ENCODE assay signal across 15 mouse cellular contexts in genomic region chr3:86759383-86759782, GRCm38 (mm10).
DNase-seq lines count a peak whose midpoint lies in the region; ATAC-seq and TF ChIP-seq lines count a peak whose summit lies in the region.
"Had no signal": no experiment of that assay in that cellular context is flagged by ENCODE, and none has a peak within 500 bp of the region (broad histone marks: within the 10 kb centered on the region; RNA-seq: fewer than 3 reads in every experiment).

No protein-coding gene starts in this region.

- peaks cover 12% of the 10 kb centered on the region for H3K4me1 ChIP-seq in hindbrain, embryonic 14.5 days (replicated peaks; ENCODE audit: control insufficient read depth, insufficient read depth, low read length)
- peaks cover 7% of the 10 kb centered on the region; the same call in 1 of the 2 replicates for H3K4me1 ChIP-seq in hindbrain, embryonic 10.5 days (replicated peaks)
- peaks cover 9% of the 10 kb centered on the region; the same call in 1 of the 2 replicates for H3K4me1 ChIP-seq in hindbrain, embryonic 15.5 days (replicated peaks)
- peaks cover 13% of the 10 kb centered on the region for H3K4me1 ChIP-seq in midbrain, embryonic 13.5 days (replicated peaks)
- H3K4me1 ChIP-seq in small intestine, adult 2 months (ENCODE audit: control insufficient read depth, insufficient read depth, insufficient read length, low read length) = no peaks in the 10 kb centered on the region
- H3K4me1 ChIP-seq: forebrain, embryonic 13.5 days; liver, embryonic 13.5 days had no signal

- WGBS in hindbrain, embryonic 14.5 days = 69% methylated on average over 1 of the region's 1 CpGs
- 78% methylated on average over 1 of the region's 1 CpGs for WGBS in hindbrain, embryonic 10.5 days
- 59% methylated on average over 1 of the region's 1 CpGs for WGBS in hindbrain, embryonic 15.5 days
- WGBS in midbrain, embryonic 13.5 days = 46% methylated on average over 1 of the region's 1 CpGs
- 76% methylated on average over 1 of the region's 1 CpGs for WGBS in small intestine, adult 2 months

- TF ChIP-seq POLR2A in small intestine, adult 2 months (IDR thresholded peaks at IDR 0.05; ENCODE audit: low read depth, low read length) = no peak

- no peak for ATAC-seq in hindbrain, embryonic 14.5 days (ENCODE audit: low FRiP score)
- no peak for ATAC-seq in hindbrain, embryonic 15.5 days (ENCODE audit: low FRiP score, low read depth)
- no peak for ATAC-seq in midbrain, embryonic 13.5 days
- ATAC-seq: forebrain, embryonic 13.5 days had no signal

- peak overlapping the region; percentile 35; the same call in 1 of the 2 replicates for H3K9ac ChIP-seq in hindbrain, embryonic 14.5 days
- H3K9ac ChIP-seq in hindbrain, embryonic 15.5 days = no peak overlapping the region
- H3K9ac ChIP-seq in midbrain, embryonic 13.5 days (replicated peaks) = peak overlapping the region; percentile 36; the same call in 1 of the 2 replicates
- H3K9ac ChIP-seq: forebrain, embryonic 13.5 days; liver, embryonic 13.5 days had no signal

- H3K4me3 ChIP-seq in hindbrain, embryonic 14.5 days (replicated peaks; ENCODE audit: low read length) = no peak overlapping the region
- no peak overlapping the region for H3K4me3 ChIP-seq in hindbrain, embryonic 10.5 days
- H3K4me3 ChIP-seq in hindbrain, embryonic 15.5 days = no peak overlapping the region
- 0 out of 2 replicates have a peak overlapping the region, but pooled peaks have one; percentile 4 for H3K4me3 ChIP-seq in midbrain, embryonic 13.5 days (replicated peaks)
- H3K4me3 ChIP-seq in small intestine, adult 2 months (ENCODE audit: low read depth, low read length) = no peak overlapping the region
- H3K4me3 ChIP-seq: forebrain, embryonic 13.5 days; liver, embryonic 13.5 days had no signal

- no peaks in the 10 kb centered on the region for H3K9me3 ChIP-seq in hindbrain, embryonic 14.5 days (ENCODE audit: control insufficient read depth, low read length)
- H3K9me3 ChIP-seq in hindbrain, embryonic 10.5 days = no peaks in the 10 kb centered on the region
- no peaks in the 10 kb centered on the region for H3K9me3 ChIP-seq in hindbrain, embryonic 15.5 days
- no peaks in the 10 kb centered on the region for H3K9me3 ChIP-seq in midbrain, embryonic 13.5 days
- H3K9me3 ChIP-seq: forebrain, embryonic 13.5 days; liver, embryonic 13.5 days had no signal

- H3K36me3 ChIP-seq in hindbrain, embryonic 14.5 days (replicated peaks; ENCODE audit: control insufficient read depth, insufficient read depth) = no peaks in the 10 kb centered on the region
- no peaks in the 10 kb centered on the region for H3K36me3 ChIP-seq in hindbrain, embryonic 10.5 days
- no peaks in the 10 kb centered on the region for H3K36me3 ChIP-seq in hindbrain, embryonic 15.5 days
- H3K36me3 ChIP-seq in midbrain, embryonic 13.5 days = no peaks in the 10 kb centered on the region
- H3K36me3 ChIP-seq in small intestine, adult 2 months (ENCODE audit: control insufficient read depth, insufficient read depth, low read length) = peaks cover 7% of the 10 kb centered on the region
- H3K36me3 ChIP-seq: liver, embryonic 13.5 days had no signal

- TF ChIP-seq CTCF in small intestine, adult 2 months (IDR thresholded peaks at IDR 0.05; ENCODE audit: extremely low read depth, insufficient read length, insufficient replicate concordance, low read depth, low read length) = no peak

- no peaks in the 10 kb centered on the region for H3K27me3 ChIP-seq in hindbrain, embryonic 14.5 days (ENCODE audit: control insufficient read depth, insufficient read depth, low read length)
- no peaks in the 10 kb centered on the region for H3K27me3 ChIP-seq in hindbrain, embryonic 10.5 days (ENCODE audit: insufficient read depth, poor library complexity, severe bottlenecking)
- no peaks in the 10 kb centered on the region for H3K27me3 ChIP-seq in hindbrain, embryonic 15.5 days
- H3K27me3 ChIP-seq in midbrain, embryonic 13.5 days = no peaks in the 10 kb centered on the region
- H3K27me3 ChIP-seq in small intestine, adult 2 months (ENCODE audit: control insufficient read depth, insufficient read depth, low read length) = no peaks in the 10 kb centered on the region
- H3K27me3 ChIP-seq: forebrain, embryonic 13.5 days; liver, embryonic 13.5 days had no signal

- H3K4me2 ChIP-seq in hindbrain, embryonic 14.5 days (replicated peaks) = peak overlapping the region; percentile 37
- H3K4me2 ChIP-seq in hindbrain, embryonic 15.5 days = peak overlapping the region; percentile 37
- H3K4me2 ChIP-seq in midbrain, embryonic 13.5 days (replicated peaks) = peak overlapping the region; percentile 33; the same call in 1 of the 2 replicates
- H3K4me2 ChIP-seq: forebrain, embryonic 13.5 days; liver, embryonic 13.5 days had no signal

- peak overlapping the region; percentile 75 for H3K27ac ChIP-seq in hindbrain, embryonic 14.5 days
- no peak overlapping the region for H3K27ac ChIP-seq in hindbrain, embryonic 10.5 days
- peak overlapping the region; percentile 25; the same call in 1 of the 2 replicates for H3K27ac ChIP-seq in hindbrain, embryonic 15.5 days (replicated peaks)
- H3K27ac ChIP-seq in midbrain, embryonic 13.5 days = 0 out of 2 replicates have a peak overlapping the region, but pooled peaks have one; percentile 35
- H3K27ac ChIP-seq in small intestine, adult 2 months (ENCODE audit: insufficient read depth, low read depth, low read length) = peak overlapping the region; percentile 75
- H3K27ac ChIP-seq: forebrain, embryonic 13.5 days; liver, embryonic 13.5 days had no signal

- DNase-seq in hindbrain, embryonic 14.5 days (ENCODE audit: low spot score) = no peak
- no peak for DNase-seq in hindbrain, embryonic 10.5 days (ENCODE audit: low spot score)
- no peak for DNase-seq in kidney, adult 11 months
- no peak for DNase-seq in frontal cortex, postnatal 36 days (ENCODE audit: low spot score in 2 of 2)
- DNase-seq: adrenal gland, postnatal 14 days; B cell, adult 2 months; cerebellum, postnatal 25 days; heart, adult 2 months; heart, postnatal 10 days; kidney, adult 9 months; liver, embryonic 13.5 days had no signal
